Mouse (Mus musculus) brain, embryonic 18.5 days (tissue): ENCODE measurements around the gene Adk.

Source experiments
- DNase-seq: peaks from one replicate; pipeline ENCODE4 v3.0.0-alpha.2; 2012; ENCODE audit warnings: low read depth, low spot score

Adk gene

DNA sequence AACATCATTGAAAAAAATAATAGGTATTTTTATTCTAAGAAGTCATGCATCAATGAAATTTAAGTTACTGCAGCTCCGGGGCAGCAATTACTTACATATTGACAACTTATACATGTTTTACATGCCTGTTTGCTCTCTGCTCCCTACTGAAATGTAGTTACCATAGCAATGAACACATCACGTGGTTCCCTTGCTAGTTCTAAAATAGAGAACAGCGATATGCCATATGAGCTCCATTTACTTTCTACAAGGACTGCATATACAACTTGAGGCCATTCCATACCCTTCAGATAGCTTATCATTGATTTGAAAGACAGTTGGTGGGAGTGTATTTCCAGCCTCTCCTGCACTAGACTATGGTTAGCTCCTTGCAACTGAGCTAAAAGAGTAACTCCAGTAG is 290.6 kb downstream of the Adk start:
- peak; percentile 26 for DNase-seq

DNA sequence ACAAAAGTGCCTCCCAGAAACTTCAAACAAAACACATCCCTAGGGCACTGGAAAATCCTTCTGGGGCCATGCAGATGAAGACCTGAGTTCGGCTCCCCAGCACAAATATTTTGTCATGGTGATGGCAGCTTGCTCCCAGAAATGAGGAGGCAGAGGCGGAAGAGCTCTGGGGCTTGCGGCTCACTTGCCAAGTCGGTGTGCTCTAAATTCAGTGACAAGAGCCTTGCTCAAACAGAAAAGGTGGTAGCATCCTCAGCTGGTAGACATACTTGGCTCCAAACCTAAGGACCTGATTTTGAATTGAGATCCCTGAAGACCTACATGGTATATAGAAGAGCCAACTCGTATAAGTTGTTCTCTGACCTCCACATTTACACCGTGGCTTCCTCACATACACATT is 292.5 kb downstream of the Adk start:
- no peak for DNase-seq

GRCm38 (mm10) chr14:21348611-21349260 is 296.4 kb downstream of the Adk start:
- no peak for DNase-seq

- DNase-seq = no peak
Observed at GRCm38 (mm10) chr14:21351646-21352045, 299.3 kb downstream of the Adk start.

DNA sequence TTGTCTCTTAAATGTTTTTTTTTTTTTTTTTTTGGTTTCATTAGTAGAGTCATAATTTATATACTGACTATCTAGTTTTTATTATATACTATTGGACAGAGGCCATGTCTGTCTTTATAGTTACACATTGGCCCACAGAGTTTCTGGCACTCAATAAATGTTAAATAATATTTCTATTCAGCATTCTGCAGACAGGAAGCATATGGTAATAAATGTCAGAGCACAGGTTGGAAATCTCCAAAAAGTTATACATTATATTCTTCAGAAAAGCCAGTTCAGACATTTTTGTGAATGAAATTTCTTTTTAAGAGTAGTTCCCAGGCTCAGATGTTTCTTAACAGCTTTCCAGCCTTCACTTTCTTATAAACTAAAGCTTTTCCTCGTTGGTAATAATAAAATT is 303.9 kb downstream of the Adk start:
- no peak for DNase-seq

- no peak for DNase-seq
Observed at GRCm38 (mm10) chr14:21359207-21359895, 307.0 kb downstream of the Adk start.

DNA sequence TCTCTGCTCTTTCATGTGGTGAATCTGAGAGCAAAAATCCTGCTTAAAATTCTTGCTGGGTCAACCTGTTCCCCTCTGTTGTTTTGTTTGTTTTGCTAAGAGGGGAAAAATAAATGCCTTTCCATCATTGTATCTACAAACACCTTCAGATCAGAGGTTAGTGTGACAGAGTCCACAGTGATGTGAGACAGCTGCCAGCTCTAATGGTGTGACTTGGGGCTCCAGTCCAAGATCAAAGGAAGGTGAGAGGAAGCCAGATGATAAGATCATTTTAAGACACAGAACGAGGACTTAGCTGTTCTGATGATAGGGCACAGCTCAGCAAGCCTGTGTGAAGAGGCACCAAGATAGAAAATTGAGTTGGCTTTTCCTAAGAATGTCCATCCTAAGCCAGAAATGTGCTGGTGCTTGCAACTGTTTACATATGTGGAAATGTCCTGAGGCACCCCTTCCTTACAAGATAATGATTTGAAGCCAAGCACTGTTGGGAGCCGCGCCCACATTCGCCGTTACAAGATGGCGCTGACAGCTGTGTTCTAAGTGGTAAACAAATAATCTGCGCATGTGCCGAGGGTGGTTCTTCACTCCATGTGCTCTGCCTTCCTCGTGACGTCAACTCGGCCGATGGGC is 307.6 kb downstream of the Adk start:
- DNase-seq = no peak

DNA sequence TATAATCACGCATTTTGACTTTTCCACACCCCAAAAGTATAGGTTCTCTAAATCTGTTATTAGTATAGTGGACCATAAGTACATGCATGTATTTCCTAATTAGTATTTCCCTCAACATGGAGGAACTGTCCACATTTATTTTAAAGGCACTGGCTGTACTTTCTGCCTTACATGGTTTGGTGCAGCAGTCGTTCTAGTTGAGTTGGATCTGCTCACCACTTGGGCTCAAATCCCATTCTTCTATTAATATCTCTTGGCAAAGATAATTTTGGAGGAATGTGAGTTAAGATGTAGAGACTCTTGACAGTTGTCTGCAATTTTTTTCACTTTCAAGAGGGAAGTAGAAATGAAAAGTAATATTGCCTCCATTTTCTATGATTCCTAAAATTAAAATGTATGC is 314.7 kb downstream of the Adk start:
- DNase-seq = peak; percentile 46

DNA sequence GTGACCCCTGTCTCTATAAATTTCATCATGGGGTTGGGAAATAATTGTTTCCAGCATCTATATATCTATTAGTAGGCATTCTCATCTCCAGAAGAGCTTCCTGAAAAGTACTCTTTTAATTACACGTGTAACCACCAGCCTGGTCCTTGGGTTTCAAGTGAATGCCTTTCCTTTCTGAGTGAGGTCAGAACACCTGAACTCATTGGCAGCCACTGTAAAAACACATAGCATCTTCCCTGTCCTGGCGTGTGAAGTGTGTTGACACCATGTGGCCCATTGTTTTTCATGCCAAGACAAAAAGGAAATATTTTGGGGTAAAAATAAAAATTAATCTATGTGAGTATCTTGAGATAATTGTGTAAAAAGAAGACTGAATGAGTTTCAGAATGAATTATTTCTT is 316.2 kb downstream of the Adk start:
- DNase-seq = no peak

DNA sequence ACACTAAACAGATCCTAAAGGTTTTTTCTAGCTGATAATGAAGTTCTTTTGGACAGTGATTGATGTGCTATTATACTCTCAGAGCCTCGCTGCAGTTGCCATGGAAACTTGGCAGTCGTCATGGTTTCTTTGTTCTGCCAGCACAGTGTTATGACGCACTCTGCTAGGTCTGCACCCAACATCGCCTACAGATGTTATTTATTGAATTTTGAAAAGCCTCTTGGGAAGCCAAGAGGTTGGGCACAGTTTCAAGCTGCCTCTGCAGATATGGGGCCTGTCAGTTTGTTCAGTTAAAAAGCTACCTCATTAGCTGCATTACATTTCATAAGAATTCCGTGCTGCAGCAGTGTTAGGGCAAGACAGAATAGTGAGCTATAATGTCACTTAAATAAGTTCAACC is 316.8 kb downstream of the Adk start:
- peak; percentile 88 for DNase-seq

DNA sequence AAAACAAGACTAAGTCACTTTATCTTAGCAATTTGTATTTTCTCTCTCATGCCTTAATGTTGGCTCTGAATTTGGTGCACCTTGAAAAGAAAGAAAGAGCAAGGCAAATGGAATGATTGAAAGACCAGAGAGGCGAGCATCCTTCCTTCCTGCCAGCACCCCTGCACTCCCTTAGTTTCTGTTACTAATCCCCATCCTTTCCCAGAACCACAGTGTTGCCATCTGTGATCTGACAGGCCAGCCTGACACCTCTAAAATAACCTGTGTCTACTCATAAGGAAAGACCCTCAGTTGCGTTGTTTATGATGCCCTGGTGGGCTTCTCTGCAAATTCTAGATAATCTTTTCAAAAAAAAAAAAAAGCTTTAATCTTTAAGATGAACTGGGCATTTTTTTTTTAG is 319.6 kb downstream of the Adk start:
- no peak for DNase-seq

- DNase-seq = no peak
Observed at GRCm38 (mm10) chr14:21372689-21373088, 320.3 kb downstream of the Adk start.

DNA sequence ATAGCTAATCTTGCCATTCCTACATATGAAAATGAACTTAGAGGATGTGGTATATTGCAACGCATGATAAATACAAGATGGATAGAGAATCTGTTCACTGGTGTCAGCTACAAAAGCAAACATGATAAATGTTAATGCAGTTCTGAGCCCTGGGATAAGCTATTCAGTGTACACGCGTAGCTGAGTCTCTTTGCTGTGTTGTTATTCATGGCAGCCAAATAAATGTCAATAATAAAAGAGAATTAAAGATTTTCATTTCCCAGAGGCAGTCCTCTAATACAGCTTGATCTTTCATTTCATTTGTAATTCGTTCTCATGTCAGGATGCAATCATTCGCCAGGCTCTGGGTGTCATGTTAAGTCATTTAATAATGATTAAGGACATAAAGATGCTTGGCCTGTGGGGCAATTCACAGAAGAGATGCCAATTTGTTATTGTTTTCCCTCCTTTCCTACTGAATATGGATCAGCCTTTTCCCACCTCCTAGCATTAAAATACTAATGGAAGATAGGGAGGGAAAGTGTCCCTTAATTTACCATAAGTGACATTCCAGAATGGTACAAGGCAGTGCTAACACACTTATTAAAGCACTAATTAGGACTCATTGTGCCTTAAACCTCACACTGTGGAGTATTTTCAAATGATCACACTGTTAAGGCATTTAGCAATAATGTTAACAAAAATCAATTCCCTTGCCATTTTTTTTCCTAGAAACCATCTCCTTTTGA is 331.5 kb downstream of the Adk start:
- no peak for DNase-seq

GRCm38 (mm10) chr14:21399506-21399905 is 347.1 kb downstream of the Adk start:
- no peak for DNase-seq

GRCm38 (mm10) chr14:21402157-21402601 is 349.8 kb downstream of the Adk start:
- DNase-seq = no peak

DNA sequence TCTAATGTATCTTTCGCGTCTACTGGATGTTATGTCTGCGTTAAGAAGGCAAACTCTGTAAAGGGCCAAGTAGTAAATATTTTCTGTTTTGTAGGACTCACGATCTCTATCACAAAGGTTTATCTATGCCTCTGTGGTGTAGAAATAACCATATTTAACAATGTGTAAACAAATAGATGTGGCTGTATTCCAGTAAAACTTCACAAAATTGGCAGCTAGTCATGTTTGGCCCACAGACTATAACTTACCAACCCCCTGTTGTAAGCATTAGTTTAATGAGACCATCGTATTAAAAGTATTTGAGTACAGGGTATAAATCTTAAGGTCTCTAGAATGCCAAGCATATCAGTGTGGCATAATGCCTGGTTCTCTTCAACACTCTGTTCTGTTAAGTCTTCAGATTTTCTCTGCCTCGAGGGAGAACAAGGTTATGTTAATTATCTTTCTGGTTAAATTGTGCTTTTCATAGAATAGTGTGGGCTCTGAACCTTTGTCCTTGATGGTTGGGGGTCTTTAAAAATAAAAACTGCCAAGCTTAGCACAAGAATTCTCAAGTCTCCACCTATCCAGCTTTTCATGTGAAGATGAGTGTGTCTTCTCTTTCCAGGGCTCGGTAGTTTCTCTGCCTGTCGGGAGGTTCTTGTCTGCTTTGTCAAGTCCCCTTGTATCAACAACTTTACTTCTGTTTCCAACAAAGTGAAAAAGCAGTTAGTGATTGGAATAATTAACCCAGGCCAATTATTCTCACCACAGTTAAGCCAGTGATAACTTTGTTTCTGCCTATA is 350.4 kb downstream of the Adk start:
- no peak for DNase-seq

- DNase-seq = no peak
Observed at GRCm38 (mm10) chr14:21406946-21407345, 354.6 kb downstream of the Adk start.

DNA sequence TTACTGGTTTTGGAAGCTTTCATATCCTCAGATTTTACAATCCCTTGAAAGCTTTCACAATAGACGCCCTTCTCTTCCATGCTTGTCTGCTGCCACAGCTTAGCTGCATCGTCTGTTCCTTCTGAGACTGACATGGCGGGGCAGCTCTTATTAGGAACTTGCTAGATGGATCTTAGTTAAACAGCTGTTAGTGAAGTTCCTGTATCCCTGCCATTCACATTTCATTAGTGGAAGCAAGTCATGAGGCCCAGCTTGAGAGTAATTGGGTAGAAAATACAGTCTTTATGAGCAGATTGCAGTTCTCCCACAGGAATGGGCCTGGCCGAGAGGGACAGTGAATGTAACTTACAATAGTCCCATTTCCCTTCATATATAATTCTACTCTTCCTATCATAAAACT is 356.5 kb downstream of the Adk start:
- DNase-seq = no peak

GRCm38 (mm10) chr14:21410769-21411477 is 358.5 kb downstream of the Adk start:
- no peak for DNase-seq

GRCm38 (mm10) chr14:21411524-21411923 is 359.1 kb downstream of the Adk start:
- DNase-seq = no peak

GRCm38 (mm10) chr14:21418332-21418731 is 366.0 kb downstream of the Adk start:
- no peak for DNase-seq
